Mouse (Mus musculus) large intestine, adult 2 months (tissue): ENCODE data around the gene Sec24a. TPM values are rescaled to one million over a fixed set of nuclear protein-coding genes. Genes with fewer than 3 reads are reported as not detected.
"Not testable (repeated sequence)": the region's sequence is repeated elsewhere in the genome, so short reads cannot be mapped to it uniquely, and the experiment has no call there.

Source experiments
- DNase-seq: peaks from one replicate; pipeline ENCODE4 v3.0.0-alpha.2; 2012; ENCODE audit warnings: low read depth, low spot score
- WGBS: fragments of 180-500 bp; shearing (Covaris S2); methylation state at CpG from one replicate; pipeline ENCODE4 v1.1.7; 2018; 5-methylcytosine and 5-hydroxymethylcytosine counted together
- polyA plus RNA-seq: library from polyadenylated mRNA; depleted of rRNA; stranded (reverse); fragments of >200 nt; gene quantifications from 2 replicates; pipeline ENCODE4 v1.2.3, GENCODE M21; 2012

Sec24a gene
- polyA plus RNA-seq, 1 experiment, result 13.2 TPM

- DNase-seq, result no peak
- 4% methylated on average over 13 of the region's 13 CpGs for whole genome bisulfite sequencing
These were observed 521 bp upstream of the Sec24a start for GRCm38 (mm10) chr11:51763955-51764354.

DNA sequence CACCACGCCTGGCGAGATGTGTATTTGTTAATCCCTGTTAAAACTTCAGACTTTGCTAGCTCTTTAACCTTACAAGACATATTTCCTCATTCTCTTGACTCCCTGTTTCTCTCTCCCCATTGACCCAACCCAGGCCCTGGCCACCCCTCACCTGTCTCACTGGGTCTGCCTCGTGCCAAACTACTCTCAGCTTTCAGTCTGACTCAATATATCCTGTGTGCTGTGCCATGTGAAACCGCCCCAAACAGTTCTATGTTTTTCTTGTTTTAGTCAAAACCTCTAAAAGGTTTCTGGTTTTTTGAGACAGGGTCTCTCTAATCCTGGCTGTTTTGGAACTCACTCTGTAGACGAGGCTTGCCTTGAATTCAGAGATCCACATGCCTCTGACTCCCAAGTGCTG, 2.2 kb downstream of the Sec24a start:
- DNase-seq, result no peak

GRCm38 (mm10) chr11:51759941-51760657, 3.3 kb downstream of the Sec24a start:
- WGBS, result 75% methylated on average over 6 of the region's 6 CpGs
- no peak for DNase-seq

More for the DNA sequence above, 2.2 kb downstream of the Sec24a start:
- 73% methylated on average over 5 of the region's 5 CpGs for WGBS

GRCm38 (mm10) chr11:51759251-51759650, 4.2 kb downstream of the Sec24a start:
- 43% methylated on average over 2 of the region's 2 CpGs for WGBS
- DNase-seq, result no peak

DNA sequence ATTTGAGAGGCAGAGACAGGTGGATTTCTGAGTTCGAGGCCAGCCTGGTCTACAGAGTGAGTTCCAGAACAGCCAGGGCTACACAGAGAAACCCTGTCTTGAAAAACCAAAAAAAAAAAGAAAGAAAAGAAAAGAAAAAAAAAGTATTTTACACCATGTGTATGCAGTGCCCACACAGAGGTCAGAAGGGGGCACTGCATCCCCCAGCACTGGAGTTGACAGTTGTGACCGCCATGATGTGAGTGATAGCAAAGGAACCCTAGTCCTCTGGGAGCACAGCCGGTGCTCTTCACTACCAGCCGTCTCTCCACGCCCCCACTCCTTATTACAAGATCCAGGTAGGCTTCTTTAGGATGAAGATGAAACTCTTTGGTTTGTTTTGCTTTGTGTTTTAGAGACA, 5.2 kb downstream of the Sec24a start:
- DNase-seq, result not testable (repeated sequence)
- 92% methylated on average over 5 of the region's 5 CpGs for WGBS

DNA sequence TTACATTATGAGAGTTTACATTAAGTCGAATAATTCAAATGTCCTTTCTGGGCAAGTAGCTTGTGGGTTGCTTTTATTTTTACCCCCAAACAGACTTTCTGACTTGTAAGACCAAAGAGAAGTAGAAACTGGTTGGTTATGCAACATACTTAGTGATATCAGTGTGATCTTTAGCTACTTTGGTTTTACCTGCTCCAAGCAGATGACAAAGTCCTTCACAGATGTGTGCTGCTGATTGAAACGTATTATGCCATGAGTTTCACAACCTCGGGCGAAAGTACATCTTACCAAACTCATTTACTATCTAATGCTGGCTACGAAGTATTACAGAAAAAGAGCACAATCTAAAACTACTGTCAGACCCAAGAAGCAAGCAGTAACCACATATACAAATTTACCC, 5.8 kb downstream of the Sec24a start:
- no peak for DNase-seq
- 81% methylated on average over 5 of the region's 5 CpGs for WGBS

DNA sequence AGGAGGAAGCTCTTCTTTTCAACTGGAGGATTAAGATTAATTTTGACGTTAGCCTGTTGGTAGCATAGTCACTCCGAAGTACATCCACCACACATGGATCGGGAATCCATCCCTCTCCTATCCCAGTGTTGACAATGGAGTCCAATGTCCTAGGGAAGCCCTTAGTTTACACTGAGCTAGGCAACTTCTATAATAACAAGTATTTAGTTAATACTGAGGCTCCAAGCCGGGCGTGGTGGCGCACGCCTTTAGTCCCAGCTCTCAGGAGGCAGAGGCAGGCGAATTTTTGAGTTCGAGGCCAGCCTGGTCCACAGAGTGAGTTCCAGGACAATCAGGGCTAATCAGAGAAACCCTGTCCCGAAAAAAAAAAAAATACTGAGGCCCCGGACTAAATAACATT, 6.4 kb downstream of the Sec24a start:
- no peak for DNase-seq
- 68% methylated on average over 11 of the region's 11 CpGs for whole genome bisulfite sequencing

GRCm38 (mm10) chr11:51756352-51756771, 7.1 kb downstream of the Sec24a start:
- under 1% methylated on average over 41 of the region's 41 CpGs for WGBS

DNA sequence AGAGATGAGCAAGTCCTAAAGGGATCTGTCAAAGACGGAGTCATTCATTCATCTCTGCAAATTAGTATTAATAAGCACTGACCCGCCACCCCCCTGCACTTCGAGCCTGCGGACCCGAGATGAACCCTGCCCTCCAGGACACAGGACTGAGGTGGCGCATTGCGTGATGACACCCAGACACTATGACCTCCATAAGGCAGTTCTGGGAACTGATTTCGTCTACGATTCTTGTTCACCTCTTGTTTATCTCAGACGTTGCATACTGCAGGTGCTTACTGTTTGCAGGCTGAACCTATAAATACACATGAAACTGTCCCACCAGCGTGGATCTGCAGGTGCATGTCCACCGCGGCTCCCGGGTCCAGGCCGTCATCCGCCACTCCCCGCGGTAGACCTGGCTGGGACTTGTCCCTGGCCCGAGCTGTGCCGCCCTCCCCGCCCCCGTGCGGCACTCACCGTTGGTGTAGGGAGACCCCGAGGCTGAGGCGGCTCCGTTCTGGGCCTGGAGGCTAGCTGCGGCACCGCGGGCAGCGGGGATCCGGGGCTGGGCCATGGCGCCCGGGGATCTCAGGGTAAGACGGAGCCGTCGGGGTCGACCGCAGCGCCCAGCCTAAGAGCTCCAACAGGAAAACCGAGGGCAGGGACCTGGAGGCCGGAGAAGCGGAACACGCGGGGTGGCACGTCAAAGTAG, 7.7 kb downstream of the Sec24a start:
- under 1% methylated on average over 46 of the region's 46 CpGs for WGBS
- no peak for DNase-seq

More at GRCm38 (mm10) chr11:51756352-51756771, 7.1 kb downstream of the Sec24a start:
- DNase-seq, result no peak

DNA sequence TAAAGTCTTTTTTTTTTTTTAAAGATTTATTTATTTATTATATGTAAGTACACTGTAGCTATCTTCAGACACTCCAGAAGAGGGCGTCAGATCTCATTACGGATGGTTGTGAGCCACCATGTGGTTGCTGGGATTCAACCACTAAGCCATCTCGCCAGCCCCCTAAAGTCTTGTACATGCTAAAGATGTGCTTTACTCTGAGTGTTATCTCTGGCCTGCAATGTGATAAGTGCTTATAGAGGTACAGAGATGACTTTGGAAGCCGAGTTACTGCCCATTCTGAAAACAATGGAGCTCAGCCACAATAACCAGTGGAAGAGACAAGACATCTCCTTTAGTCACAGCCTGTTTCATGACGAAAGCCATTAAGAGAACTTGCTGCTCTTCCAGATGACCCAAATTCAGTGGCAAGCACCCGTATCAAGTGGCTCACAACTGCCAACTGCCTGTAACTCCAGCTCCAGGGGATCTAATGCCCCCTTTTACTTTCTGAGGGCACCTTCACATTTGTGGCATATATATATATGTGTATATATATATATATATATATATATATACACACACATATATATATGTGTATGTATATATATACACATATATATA, 11.7 kb downstream of the Sec24a start:
- 88% methylated on average over 6 of the region's 6 CpGs for WGBS
- DNase-seq, result not testable (repeated sequence)

GRCm38 (mm10) chr11:51746096-51746495, 17.3 kb downstream of the Sec24a start:
- 9% methylated on average over 1 of the region's 1 CpGs for WGBS
- no peak for DNase-seq

GRCm38 (mm10) chr11:51740701-51741100, 22.7 kb downstream of the Sec24a start:
- 74% methylated on average over 3 of the region's 3 CpGs for WGBS
- no peak for DNase-seq

- WGBS, result 36% methylated on average over 3 of the region's 3 CpGs
- DNase-seq, result no peak
These were observed 24.6 kb downstream of the Sec24a start for GRCm38 (mm10) chr11:51738651-51739403.

GRCm38 (mm10) chr11:51734218-51734617, 29.2 kb downstream of the Sec24a start:
- DNase-seq, result not testable (repeated sequence)
- 97% methylated on average over 13 of the region's 13 CpGs for WGBS

DNA sequence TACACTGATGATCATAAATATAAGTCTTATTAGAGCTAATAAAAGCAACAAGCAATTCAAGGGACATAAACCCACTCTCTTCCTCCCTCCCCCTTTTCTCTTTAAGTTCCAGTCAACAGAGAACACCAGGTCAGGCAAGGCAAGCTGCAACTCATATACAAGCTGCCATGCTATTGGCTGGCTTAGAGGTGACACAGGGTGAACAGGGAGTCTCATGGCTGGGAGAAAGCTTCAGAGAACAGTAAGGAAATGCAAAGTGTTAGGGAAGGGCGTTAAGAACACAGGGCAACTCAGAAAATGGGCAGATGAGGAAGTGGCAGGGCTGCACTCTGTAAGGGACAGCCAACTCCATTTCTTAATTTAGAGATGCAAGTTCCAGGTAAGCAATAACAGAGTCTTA, 30.6 kb downstream of the Sec24a start:
- WGBS, result 50% methylated on average over 1 of the region's 1 CpGs
- DNase-seq, result no peak

DNA sequence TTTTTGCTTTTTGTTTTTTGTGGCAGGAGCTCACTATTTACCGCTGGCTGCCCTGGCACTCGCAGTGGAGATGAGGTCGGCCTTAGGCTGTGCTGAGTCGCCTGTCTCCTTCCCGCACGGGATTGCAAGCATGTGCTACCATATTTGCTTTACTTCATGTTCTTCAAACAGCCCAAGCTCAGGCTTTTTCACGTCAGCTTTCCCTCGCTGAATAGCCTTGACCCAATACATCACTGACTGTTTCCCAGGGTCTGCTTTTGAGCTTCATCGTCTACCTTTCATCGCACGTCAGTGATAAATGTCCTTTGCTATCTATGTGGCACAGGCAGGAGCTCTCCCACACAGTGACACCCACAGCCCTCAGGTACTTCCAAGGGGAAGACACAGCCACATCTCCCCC, 42.4 kb downstream of the Sec24a start:
- WGBS, result 93% methylated on average over 11 of the region's 11 CpGs
- no peak for DNase-seq

GRCm38 (mm10) chr11:51707080-51707479, 56.4 kb downstream of the Sec24a start:
- 91% methylated on average over 13 of the region's 13 CpGs for WGBS

DNA sequence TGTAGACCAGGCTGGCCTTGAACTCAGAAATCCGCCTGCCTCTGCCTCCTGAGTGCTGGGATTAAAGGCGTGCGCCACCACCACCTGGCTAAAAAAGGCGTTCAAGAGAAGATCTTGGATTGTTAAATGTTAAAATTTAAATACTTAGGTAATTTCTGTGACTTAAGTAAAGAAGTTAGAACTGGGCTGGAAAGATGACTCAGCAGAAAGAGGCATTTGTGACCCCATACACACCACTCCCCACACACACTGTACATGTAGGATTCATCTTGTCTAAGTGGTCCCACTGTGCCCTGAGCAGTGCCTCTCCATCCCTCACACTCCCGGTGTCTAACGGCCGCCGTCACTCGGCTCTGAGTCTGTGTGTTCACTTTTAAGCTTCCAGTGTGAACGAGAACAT, 57.0 kb downstream of the Sec24a start:
- 96% methylated on average over 10 of the region's 10 CpGs for WGBS
- no peak for DNase-seq

More at GRCm38 (mm10) chr11:51707080-51707479, 56.4 kb downstream of the Sec24a start:
- no peak for DNase-seq

- WGBS, result 74% methylated on average over 10 of the region's 10 CpGs
- no peak for DNase-seq
These were observed 59.9 kb downstream of the Sec24a start for GRCm38 (mm10) chr11:51703379-51703998.

DNA sequence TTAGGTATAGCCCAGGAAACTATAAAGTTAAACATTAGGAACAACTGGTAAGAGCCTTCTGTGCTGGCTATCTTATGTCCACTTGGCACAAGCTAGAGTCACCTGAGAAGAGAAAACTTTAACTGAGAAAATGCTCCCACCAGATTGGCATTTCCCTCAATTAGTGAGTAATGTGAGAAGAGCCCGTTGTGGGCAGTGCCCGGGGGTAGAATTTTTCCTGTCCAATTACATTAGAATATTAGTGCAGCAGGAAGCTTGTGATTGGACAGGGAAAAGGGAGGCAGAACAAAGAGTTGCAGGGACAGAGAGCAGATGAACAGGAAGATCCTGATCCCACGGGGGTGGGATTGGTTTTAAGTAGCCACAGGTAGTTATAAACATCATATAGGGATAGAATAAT, 60.6 kb downstream of the Sec24a start:
- WGBS, result 85% methylated on average over 3 of the region's 3 CpGs
- no peak for DNase-seq
